Mouse (Mus musculus): ENCODE data around the gene Xrcc5. TPM values are rescaled to one million over a fixed set of nuclear protein-coding genes. Genes with fewer than 3 reads are reported as not detected.

Gene Xrcc5
- polyA plus RNA-seq, 1 experiment, result 87.5 TPM

GRCm38 (mm10) chr1:72442747-72443146 is 135.5 kb downstream of the Xrcc5 start:
- Histone ChIP-seq H3K36me3 (ENCODE audit: control insufficient read depth, insufficient read depth, low read length, poor library complexity, severe bottlenecking) (no peaks in the 10 kb centered on the region), H3K9ac (ENCODE audit: low read depth, poor library complexity, severe bottlenecking) (no peak overlapping the region), H3K4me1 (ENCODE audit: control insufficient read depth, insufficient read depth, low read length) (no peaks in the 10 kb centered on the region), H3K27ac (ENCODE audit: insufficient read depth, low read length) (no peak overlapping the region), H3K9me3 (replicated peaks; ENCODE audit: control insufficient read depth, insufficient read depth, low read length, poor library complexity, severe bottlenecking) (no peaks in the 10 kb centered on the region), H3K4me3 (ENCODE audit: low read depth, low read length) (no peak overlapping the region), H3K27me3 (ENCODE audit: control insufficient read depth, insufficient read depth, low read length, poor library complexity, severe bottlenecking) (no peaks in the 10 kb centered on the region)
- TF ChIP-seq EP300 (IDR thresholded peaks at IDR 0.05; ENCODE audit: insufficient read depth, low read depth, low read length) (no peak), CTCF (IDR thresholded peaks at IDR 0.05; ENCODE audit: low read depth, low read length) (no peak), POLR2A (IDR thresholded peaks at IDR 0.05; ENCODE audit: insufficient read depth, low read length) (no peak)

Other genes with a start within 250 kb of the Xrcc5 start
- 90.7 and 95.8 TPM in 2 replicates for gene Mreg, start 95.1 kb upstream of the Xrcc5 start, polyA plus RNA-seq (2011; ENCODE audit: insufficient read depth, insufficient read length, low read depth, missing spikeins)
- gene Pecr, start 23.1 kb upstream of the Xrcc5 start, polyA plus RNA-seq (2011; ENCODE audit: insufficient read depth, insufficient read length, low read depth, missing spikeins), result 61.1 and 67.1 TPM in 2 replicates
- 0.67 and 1.3 TPM in 2 replicates for gene Tmem169, start 23.1 kb upstream of the Xrcc5 start, polyA plus RNA-seq (2011; ENCODE audit: insufficient read depth, insufficient read length, low read depth, missing spikeins)
- gene March4, start 229.5 kb downstream of the Xrcc5 start, polyA plus RNA-seq (2011; ENCODE audit: insufficient read depth, insufficient read length, low read depth, missing spikeins), result not detected in 2 replicates